Mouse (Mus musculus) liver, postnatal 0 days (tissue): ENCODE data around the gene Has3.

Source experiments
- CTCF ChIP-seq: sonication (generic); IDR thresholded peaks from 2 replicates; pipeline ENCODE4 v1.5.1; 2016; ENCODE audit warnings: antibody characterized with exemption, low read depth
- EP300 ChIP-seq: IDR thresholded peaks from 2 replicates; pipeline ENCODE4 v1.6.1; 2016; ENCODE audit warnings: antibody characterized with exemption, low read depth, mild to moderate bottlenecking

DNA sequence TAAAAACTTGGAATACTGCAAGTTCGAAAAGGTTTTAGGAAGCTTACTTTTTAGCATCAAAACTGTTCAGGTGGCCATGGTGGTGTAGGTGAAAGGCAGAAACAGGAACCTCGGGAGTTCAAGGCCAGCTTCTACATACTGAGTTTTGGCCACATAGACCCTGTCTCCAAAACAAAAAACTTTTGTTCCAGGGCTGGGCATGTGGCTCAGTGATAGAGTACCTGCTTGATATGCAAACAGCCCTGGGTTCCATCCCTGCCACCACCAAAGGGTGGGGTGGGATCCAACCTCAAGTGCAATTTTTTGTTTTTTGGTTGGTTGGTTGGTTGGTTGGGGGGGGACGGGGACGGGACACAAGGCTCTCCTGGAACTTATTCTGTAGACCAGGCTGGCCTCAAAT, 55.4 kb downstream of the Has3 start:
- TF ChIP-seq EP300: no peak
- TF ChIP-seq CTCF: no peak
